Mouse (Mus musculus) sigmoid colon, adult 10 weeks (tissue): ENCODE data around the gene Izumo1r. TPM values are rescaled to one million over a fixed set of nuclear protein-coding genes. Genes with fewer than 3 reads are reported as not detected.

Source experiments
- polyA plus RNA-seq: library from polyadenylated mRNA; stranded (reverse); fragments of 350-450 nt; fragmentation: Illumina TruSeq; extraction: RNeasy Lipid Tissue Mini Kit (QIAGEN cat#74804); gene quantifications from one replicate; pipeline ENCODE4 v1.2.3, GENCODE M21; 2014; ENCODE audit warnings: low read depth, low replicate concordance

Izumo1r gene
- polyA plus RNA-seq, result not detected

DNA sequence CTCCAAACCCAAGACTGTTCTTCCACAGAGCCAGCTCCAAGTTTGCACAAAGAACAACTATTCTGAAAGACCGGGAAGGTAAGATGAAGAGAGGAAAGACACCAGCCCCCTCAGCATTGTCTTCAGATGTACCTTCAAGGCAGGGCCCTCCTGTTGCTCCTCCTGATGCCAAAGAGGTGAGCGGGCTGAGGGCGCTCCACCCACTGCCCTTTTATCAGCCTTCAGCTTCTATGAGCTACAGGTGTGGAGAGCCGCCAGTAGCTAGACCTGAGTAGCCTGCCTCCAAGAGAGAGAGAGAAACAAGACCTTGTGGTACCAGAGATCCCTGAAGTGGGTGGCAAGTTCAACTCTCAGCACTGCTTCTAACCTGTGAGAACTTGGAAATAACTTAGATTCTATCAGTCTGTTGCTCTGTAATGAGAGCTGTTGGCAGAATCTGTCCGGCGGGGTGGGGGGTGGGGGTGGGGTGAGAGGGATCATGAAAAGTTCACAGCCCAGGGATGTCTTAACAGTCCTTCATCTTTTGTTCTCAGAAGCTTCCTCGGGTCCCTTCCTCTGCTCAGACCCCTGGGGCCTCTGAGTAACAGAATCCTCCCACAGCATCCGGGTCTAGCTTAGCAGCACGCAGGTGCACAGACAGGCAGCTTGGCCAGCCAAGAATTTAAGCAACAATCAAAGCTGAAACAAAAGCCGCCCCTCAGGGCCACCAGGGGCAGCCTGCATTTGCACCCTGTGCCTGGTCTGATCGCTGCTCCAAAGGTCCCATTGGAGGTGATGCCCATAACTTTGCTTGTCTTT is at the start of gene Izumo1r:
TSS of gene Izumo1r (minus strand) at position 369 of the 798 bp plus-strand sequence.

DNA sequence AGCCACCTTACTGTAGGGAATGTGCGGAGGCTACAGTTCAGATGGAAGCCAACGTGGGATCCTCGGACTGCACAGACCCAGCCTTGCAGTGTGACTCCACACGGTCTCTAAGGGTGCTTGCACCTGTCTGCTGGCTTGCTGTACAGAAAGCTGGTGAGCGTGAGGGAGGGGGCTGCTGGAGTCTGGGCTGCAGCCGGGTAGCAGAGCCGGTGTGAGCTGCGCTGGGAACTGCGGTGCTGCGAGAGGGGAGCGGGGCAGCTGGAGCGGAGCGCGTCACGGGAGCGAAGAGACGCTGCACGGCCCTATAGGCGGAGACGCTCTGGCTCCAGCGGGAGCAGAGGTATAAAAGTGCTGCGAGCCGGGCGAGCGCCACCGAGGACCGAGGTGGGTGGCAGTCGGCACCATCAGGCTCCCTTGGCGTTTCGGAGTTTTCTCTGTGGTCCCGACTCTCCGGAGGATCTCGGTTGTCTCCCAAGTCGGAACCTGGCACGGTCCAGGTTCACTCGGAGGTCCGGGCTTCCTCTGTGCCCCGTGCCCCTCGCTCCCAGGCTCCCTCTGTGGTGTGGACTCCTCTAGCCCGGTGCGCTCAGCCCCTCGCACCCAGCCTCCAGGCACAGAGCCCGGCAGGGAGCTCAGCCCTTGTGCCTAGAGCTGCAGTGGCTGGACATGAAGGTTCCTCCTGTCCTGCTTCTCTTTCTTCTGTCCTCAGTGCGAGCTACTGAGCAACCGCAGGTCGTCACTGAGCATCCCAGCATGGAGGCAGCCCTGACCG is 43.7 kb downstream of the Izumo1r start, which contains the start of gene Gpr83:
TSS of gene Gpr83 (plus strand) at position 343 of the 772 bp plus-strand sequence.

Other genes starting within 250 kb of the Izumo1r start
- gene Piwil4, start 163.2 kb downstream of the Izumo1r start, polyA plus RNA-seq, result 4.0 TPM
- gene Fut4, start 151.6 kb downstream of the Izumo1r start, polyA plus RNA-seq, result 85.7 TPM
- not detected for gene 1700012B09Rik, start 132.9 kb downstream of the Izumo1r start, polyA plus RNA-seq
- gene Mre11a, start 119.3 kb downstream of the Izumo1r start, polyA plus RNA-seq, result 54.9 TPM
- 63.7 TPM for gene Ankrd49, start 119.1 kb downstream of the Izumo1r start, polyA plus RNA-seq
- 0.60 TPM for gene Gpr83, start 43.7 kb downstream of the Izumo1r start, polyA plus RNA-seq
- 15.4 TPM for gene Panx1, start 141.5 kb upstream of the Izumo1r start, polyA plus RNA-seq
- gene Hephl1, start 208.2 kb upstream of the Izumo1r start, polyA plus RNA-seq, result not detected